Mouse (Mus musculus): Measurements from ENCODE around the gene Cyp2a22.
"Not testable (repeated sequence)": the region's sequence is repeated elsewhere in the genome, so short reads cannot be mapped to it uniquely, and the experiment has no call there.

The Cyp2a22 gene

DNA sequence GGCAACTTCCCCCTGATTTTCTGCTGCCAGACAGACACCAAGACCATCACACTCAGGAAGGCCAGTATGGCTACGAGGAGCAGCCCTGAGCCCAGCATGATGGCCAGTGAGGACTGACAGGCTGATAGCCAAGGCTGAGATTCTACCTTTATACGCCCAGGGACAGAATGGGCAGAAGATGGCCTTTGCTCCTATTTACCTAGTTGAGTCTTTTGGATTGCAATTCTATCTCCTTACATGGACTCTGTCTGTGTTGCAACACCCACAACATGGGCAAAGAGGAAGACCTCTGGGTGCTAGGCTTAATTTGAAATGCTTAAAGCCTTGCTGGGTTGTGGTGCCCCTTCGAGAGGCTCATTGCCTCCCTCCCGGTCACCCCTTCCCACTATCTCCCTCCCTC is at the start of gene Cyp2a22:
TSS of gene Cyp2a22 (minus strand) at position 123 of the 400 bp plus-strand sequence.
- no peak for ATAC-seq (ENCODE audit: insufficient number of reproducible peaks, low FRiP score, low TSS enrichment)

DNA sequence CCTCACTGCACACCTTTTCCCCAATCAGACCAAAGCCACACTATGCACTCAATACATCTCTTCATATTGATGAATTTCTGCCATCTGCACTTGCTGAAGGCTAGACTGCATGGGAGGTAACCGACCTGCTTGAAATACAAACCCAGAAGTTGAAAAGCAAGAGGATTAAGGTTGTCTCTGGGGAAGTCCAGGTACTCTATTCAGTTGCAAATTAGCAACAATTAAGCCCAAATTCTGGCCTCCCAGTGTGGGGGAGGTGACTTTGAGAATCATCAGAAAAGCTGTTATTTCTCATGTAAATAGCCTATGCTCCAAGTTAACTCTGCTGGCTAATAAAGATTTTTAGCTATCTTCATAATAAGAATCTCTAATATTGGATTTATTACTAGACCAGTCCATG is 44.0 kb upstream of the Cyp2a22 start:
- not testable (repeated sequence) for ATAC-seq (ENCODE audit: insufficient number of reproducible peaks, low FRiP score, low TSS enrichment)

GRCm38 (mm10) chr7:26982551-26982950 is 43.4 kb upstream of the Cyp2a22 start:
- ATAC-seq (ENCODE audit: insufficient number of reproducible peaks, low FRiP score, low TSS enrichment), result no peak

DNA sequence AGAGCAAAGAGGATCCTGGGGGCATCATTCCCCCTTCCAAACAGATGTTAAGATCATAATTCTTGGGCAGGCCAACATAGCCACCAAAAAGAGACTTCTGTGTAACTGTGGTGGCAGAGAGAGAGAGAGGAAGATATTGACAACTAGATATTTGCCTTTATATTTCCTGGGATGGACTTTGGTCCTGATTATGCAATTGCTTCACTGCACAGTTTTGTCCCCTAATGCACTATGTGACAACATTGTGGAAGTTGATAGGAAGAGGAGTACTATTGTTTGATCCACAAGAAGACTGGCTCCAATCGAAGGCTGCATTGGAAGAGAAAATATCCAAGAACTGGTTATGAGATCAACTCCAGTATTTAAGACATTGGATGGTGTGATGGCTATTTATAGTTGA is 42.8 kb upstream of the Cyp2a22 start:
- ATAC-seq (ENCODE audit: insufficient number of reproducible peaks, low FRiP score, low TSS enrichment), result not testable (repeated sequence)

- not testable (repeated sequence) for ATAC-seq (ENCODE audit: insufficient number of reproducible peaks, low FRiP score, low TSS enrichment)
Measured at GRCm38 (mm10) chr7:26981464-26981863, 42.3 kb upstream of the Cyp2a22 start.

DNA sequence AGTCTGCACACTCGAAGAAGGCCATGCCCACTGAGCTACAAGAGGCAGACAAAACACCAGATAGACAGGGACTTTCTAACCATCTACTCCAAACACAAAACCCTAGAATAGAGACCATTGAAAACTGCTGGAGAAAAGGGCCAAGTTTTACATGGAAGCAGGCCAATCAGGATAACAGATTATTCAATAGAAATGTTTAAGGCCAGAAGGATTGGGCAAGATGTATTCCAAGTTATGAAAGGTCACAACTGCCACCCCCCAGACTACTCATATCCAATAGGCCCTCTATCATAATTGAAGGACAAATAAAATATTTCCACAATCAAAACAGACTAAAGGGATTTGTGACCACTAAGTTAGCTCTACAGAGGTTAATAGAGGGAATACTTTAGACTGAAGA is 23.2 kb upstream of the Cyp2a22 start:
- not testable (repeated sequence) for ATAC-seq (ENCODE audit: insufficient number of reproducible peaks, low FRiP score, low TSS enrichment)

DNA sequence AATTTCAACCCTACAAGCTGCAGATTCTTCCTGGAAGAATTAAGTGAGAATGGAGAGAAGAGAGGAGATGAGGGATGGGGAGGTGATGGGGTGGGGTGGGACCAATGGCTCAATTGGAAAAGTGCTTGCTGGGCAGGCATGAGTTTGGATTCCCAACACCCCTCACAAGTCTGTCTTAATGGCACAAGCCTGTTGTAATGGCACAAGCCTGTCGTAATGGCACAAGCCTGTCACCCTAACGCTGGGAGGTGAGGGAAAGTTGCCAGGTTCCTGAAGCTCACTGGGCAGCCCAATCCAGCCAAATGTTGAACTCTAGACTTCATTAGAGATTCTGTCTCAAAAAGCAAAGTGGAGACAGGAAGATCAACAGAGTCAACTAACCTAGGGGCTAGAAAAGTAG is 14.1 kb upstream of the Cyp2a22 start:
- ATAC-seq (ENCODE audit: insufficient number of reproducible peaks, low FRiP score, low TSS enrichment), result not testable (repeated sequence)

- not testable (repeated sequence) for ATAC-seq (ENCODE audit: insufficient number of reproducible peaks, low FRiP score, low TSS enrichment)
Measured at GRCm38 (mm10) chr7:26952671-26953070, 13.5 kb upstream of the Cyp2a22 start.

GRCm38 (mm10) chr7:26941320-26941925 is 2.2 kb upstream of the Cyp2a22 start:
- ATAC-seq (ENCODE audit: insufficient number of reproducible peaks, low FRiP score, low TSS enrichment), result not testable (repeated sequence)

- not testable (repeated sequence) for ATAC-seq (ENCODE audit: insufficient number of reproducible peaks, low FRiP score, low TSS enrichment)
Measured at GRCm38 (mm10) chr7:26917114-26917513, 22.1 kb downstream of the Cyp2a22 start.

Measured in cerebellum, adult (tissue).